Mouse (Mus musculus) C2C12 (cell line): ENCODE results near the gene Col4a1. TPM values are rescaled to one million over a fixed set of nuclear protein-coding genes. Genes with fewer than 3 reads are reported as not detected.

Experiments used
- H3K27me3 ChIP-seq: one replicate; pipeline ENCODE4 v1.6.1; 2011; ENCODE audit not compliant: control insufficient read depth, insufficient read depth, insufficient read length
- H3K36me3 ChIP-seq: one replicate; pipeline ENCODE4 v1.6.1; 2011; ENCODE audit not compliant: control insufficient read depth, insufficient read depth
- H3K4me3 ChIP-seq: one replicate; pipeline ENCODE4 v1.5.1; 2011; ENCODE audit warnings: mild to moderate bottlenecking, control low read depth; ENCODE audit not compliant: poor library complexity, insufficient read depth, severe bottlenecking
- H3K79me2 ChIP-seq: one replicate; pipeline ENCODE4 v1.6.1; 2011; ENCODE audit not compliant: control insufficient read depth, insufficient read depth
- H3K79me3 ChIP-seq: one replicate; pipeline ENCODE4 v1.6.1; 2011; ENCODE audit warnings: low read depth, control low read depth
- H3ac ChIP-seq: one replicate; pipeline ENCODE3; 2011; ENCODE audit warnings: low read depth; ENCODE audit not compliant: control insufficient read depth, insufficient read length
- CEBPB ChIP-seq: IDR thresholded peaks from one replicate; pipeline ENCODE4 v1.6.1; 2011; ENCODE audit warnings: low read depth, mild to moderate bottlenecking, control low read depth, moderate library complexity
- CTCF ChIP-seq: IDR thresholded peaks from one replicate; pipeline ENCODE4 v1.5.1; 2011; ENCODE audit not compliant: control insufficient read depth, insufficient read depth, insufficient read length
- FOSL1 ChIP-seq: IDR thresholded peaks from one replicate; pipeline ENCODE4 v1.8.0; 2011; ENCODE audit warnings: mild to moderate bottlenecking, low read length; ENCODE audit not compliant: poor library complexity, insufficient read depth, severe bottlenecking
- MAX ChIP-seq: IDR thresholded peaks from one replicate; pipeline ENCODE4 v1.6.1; 2011; ENCODE audit warnings: mild to moderate bottlenecking, control low read depth
- MYOD1 ChIP-seq: IDR thresholded peaks from one replicate; pipeline ENCODE4 v1.6.1; 2011; ENCODE audit warnings: low read depth; ENCODE audit not compliant: control insufficient read depth, insufficient read length
- MYOG ChIP-seq: IDR thresholded peaks from one replicate; pipeline ENCODE4 v1.6.1; 2011; ENCODE audit not compliant: control insufficient read depth, insufficient read length; ENCODE audit errors: extremely low read depth
- USF1 ChIP-seq: IDR thresholded peaks from one replicate; pipeline ENCODE4 v1.6.1; 2011; ENCODE audit warnings: low read depth, mild to moderate bottlenecking, control low read depth, moderate library complexity
- polyA plus RNA-seq: library from polyadenylated mRNA; unstranded; fragments of >200 nt; fragmentation: generic; extraction: Trizol; gene quantifications from one replicate; pipeline ENCODE4 v1.2.1, GENCODE M21; 2012; ENCODE audit warnings: missing spikeins

Gene Col4a1
- polyA plus RNA-seq, 1 experiment = 74.7 TPM

DNA sequence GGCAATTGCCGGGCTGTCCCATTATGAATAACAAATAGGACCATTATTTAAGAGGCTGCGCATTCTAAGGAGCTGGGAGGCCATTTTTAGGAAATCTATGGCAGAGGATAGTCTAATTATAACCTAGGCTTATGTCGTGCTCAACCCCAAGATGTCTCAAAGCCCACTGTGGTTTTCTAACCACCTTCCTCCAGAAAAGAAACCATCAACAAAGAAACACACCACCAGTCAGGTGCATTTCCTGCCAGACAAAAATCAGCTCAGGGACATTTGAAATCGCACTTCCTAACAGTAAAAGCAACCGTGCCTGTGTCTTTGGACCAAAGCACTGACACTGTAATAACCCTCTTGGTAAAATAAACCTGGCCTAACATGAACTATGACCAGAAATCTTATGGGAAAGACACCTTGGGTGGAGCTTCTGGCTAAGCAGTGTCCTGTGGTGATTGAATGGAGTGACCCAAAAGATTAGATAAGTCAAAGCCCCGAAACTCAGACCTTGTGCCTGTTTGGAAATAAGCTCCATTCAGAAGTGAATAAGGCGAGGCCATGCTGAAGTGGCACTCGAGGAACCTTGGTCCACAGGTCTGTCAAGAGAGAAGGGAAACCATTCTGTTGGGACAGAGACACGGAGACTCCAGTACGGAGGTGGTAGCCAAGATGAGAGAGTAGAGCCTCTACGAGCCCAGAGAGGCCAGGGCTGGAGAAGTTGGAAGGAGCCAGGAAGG lies 131.0 kb downstream of the Col4a1 start:
- Histone ChIP-seq H3K36me3 (no peaks in the 10 kb centered on the region), H3ac (no peak overlapping the region), H3K27me3 (peaks cover 43% of the 10 kb centered on the region), H3K79me3 (no peaks in the 10 kb centered on the region), H3K4me3 (no peak overlapping the region), H3K79me2 (no peaks in the 10 kb centered on the region)
- no peak for TF ChIP-seq MYOD1
- no peak for TF ChIP-seq MYOG
- no peak for TF ChIP-seq USF1
- no peak for TF ChIP-seq FOSL1
- TF ChIP-seq CEBPB = no peak
- no peak for TF ChIP-seq MAX
- TF ChIP-seq CTCF = no peak

GRCm38 (mm10) chr8:11179869-11180268 lies 132.8 kb downstream of the Col4a1 start:
- H3K79me3 ChIP-seq = no peaks in the 10 kb centered on the region
- H3K27me3 ChIP-seq = peaks cover 41% of the 10 kb centered on the region
- H3K79me2 ChIP-seq = no peaks in the 10 kb centered on the region
- no peak for TF ChIP-seq MYOG
- TF ChIP-seq USF1 = no peak
- no peak for TF ChIP-seq CEBPB
- no peak for TF ChIP-seq MAX
- no peak for TF ChIP-seq FOSL1
- TF ChIP-seq CTCF = no peak
- no peak for TF ChIP-seq MYOD1
- H3ac ChIP-seq = no peak overlapping the region
- H3K36me3 ChIP-seq = no peaks in the 10 kb centered on the region
- H3K4me3 ChIP-seq = no peak overlapping the region

GRCm38 (mm10) chr8:11176393-11176792 lies 136.2 kb downstream of the Col4a1 start:
- Histone ChIP-seq H3K36me3 (no peaks in the 10 kb centered on the region), H3K79me2 (no peaks in the 10 kb centered on the region), H3K79me3 (no peaks in the 10 kb centered on the region), H3K27me3 (peaks cover 29% of the 10 kb centered on the region), H3ac (no peak overlapping the region), H3K4me3 (no peak overlapping the region)
- TF ChIP-seq MAX (no peak), CEBPB (no peak), CTCF (no peak), FOSL1 (no peak), MYOD1 (no peak), USF1 (no peak), MYOG (no peak)

GRCm38 (mm10) chr8:11173284-11174191 lies 139.1 kb downstream of the Col4a1 start:
- Histone ChIP-seq H3K36me3 (no peaks in the 10 kb centered on the region), H3K4me3 (no peak overlapping the region), H3K27me3 (peaks cover 20% of the 10 kb centered on the region), H3K79me3 (no peaks in the 10 kb centered on the region), H3ac (no peak overlapping the region), H3K79me2 (no peaks in the 10 kb centered on the region)
- TF ChIP-seq MYOD1 (peak; percentile 80), MYOG (no peak), FOSL1 (peak; percentile 54), MAX (peak; percentile 91), CEBPB (no peak), USF1 (no peak), CTCF (peak; percentile 60)

DNA sequence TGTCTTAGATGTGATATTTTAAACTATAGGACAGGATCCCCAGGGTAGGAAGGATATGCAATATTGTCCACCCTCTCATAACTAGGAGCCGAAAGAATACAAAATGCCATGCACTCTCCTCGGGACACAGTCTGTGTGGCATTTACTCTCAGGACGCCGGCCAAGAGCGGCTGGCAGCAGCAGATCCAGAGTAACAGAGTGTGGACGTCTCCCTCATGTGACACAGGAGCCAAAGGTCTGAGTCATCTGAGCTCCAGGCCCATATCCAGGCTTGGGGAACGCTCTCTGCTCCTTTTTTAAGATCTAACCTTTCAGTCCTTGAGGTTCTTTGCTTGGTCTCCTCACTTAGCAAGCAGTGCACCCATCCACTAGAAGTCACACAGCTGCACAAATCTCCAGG lies 141.1 kb downstream of the Col4a1 start:
- TF ChIP-seq USF1 (peak; percentile 81), FOSL1 (peak; percentile 5), MYOG (no peak)
- H3K79me2 ChIP-seq = no peaks in the 10 kb centered on the region

More for the DNA sequence above, 141.1 kb downstream of the Col4a1 start:
- H3K4me3 ChIP-seq = no peak overlapping the region
- no peak overlapping the region for H3ac ChIP-seq
- no peaks in the 10 kb centered on the region for H3K79me3 ChIP-seq
- no peaks in the 10 kb centered on the region for H3K36me3 ChIP-seq
- H3K27me3 ChIP-seq = peaks cover 4% of the 10 kb centered on the region
